ENCODE assay signal across 7 mouse cellular contexts in the genomic region with DNA sequence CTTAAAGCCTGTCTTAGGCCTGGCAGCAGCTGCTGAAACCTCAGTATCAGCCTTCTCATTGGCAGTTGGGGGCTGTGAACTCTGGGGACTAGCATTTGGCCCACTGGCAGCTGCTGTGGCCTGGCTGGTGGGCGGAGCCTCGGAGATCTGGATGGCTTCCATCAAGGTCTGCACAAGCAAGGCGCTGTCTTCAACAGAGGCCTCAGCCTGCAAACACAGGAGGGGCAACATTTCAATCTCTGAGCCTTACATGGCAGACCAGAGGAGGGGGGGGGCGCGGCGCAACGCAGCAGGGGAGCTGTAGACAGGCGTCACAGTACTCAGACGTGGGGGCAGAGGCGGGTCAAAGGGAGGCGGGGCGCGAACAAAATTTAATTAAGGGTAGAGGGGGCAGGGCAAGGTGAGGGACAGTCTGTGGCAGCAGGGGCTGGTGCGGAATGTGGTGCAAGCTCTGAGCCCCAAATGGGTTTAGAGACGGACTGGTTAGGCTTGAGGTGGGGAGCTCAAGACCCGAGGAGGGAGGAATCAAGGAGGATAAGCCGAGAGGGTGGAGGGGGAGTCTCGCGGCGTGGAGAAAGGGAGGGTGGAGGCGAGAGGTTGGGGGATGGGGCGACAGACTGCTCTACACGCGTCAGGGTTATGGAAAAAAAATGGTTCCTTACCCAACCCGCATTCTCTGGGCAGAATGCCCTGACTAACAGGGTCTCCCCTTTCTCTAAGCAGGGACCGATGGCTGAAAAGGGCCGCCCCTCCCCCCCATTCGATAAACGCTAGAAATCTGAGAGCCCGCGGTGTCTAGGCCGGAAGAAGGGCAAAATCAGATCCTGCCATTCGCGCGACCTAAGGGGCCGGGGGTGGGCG. TPM values are rescaled to one million over a fixed set of nuclear protein-coding genes. Genes with fewer than 3 reads are reported as not detected.
DNase-seq lines count a peak whose midpoint lies in the region; ATAC-seq and TF ChIP-seq lines count a peak whose summit lies in the region.

No protein-coding gene starts in this region.

- peak overlapping the region; percentile 89 for H3K27ac ChIP-seq in forebrain, embryonic 13.5 days
- H3K27ac ChIP-seq in layer of hippocampus, adult 2 months, result peak overlapping the region; percentile 93
- peak overlapping the region; percentile 82 for H3K27ac ChIP-seq in lung, embryonic 16.5 days (ENCODE audit: low read length)

- 11% methylated on average over 36 of the region's 37 CpGs for WGBS in forebrain, embryonic 13.5 days
- 18% methylated on average over 36 of the region's 37 CpGs for WGBS in lung, embryonic 16.5 days

- H3K4me3 ChIP-seq in forebrain, embryonic 13.5 days, result peak overlapping the region; percentile 59
- H3K4me3 ChIP-seq in layer of hippocampus, adult 2 months, result peak overlapping the region; percentile 78
- peak overlapping the region; percentile 67 for H3K4me3 ChIP-seq in lung, embryonic 16.5 days (ENCODE audit: low read length)

- H3K9me3 ChIP-seq in forebrain, embryonic 13.5 days (replicated peaks), result no peaks in the 10 kb centered on the region
- H3K9me3 ChIP-seq in lung, embryonic 16.5 days (ENCODE audit: control insufficient read depth, low read length), result no peaks in the 10 kb centered on the region

- ATAC-seq in forebrain, embryonic 13.5 days, result peak; percentile 50
- peak; percentile 44 for ATAC-seq in lung, embryonic 16.5 days (ENCODE audit: low read depth)

- peaks cover 30% of the 10 kb centered on the region for H3K4me1 ChIP-seq in forebrain, embryonic 13.5 days
- peaks cover 5% of the 10 kb centered on the region; the same call in 1 of the 2 replicates for H3K4me1 ChIP-seq in lung, embryonic 16.5 days (replicated peaks; ENCODE audit: control insufficient read depth, insufficient read depth, low read length)

- peak; percentile 74 for DNase-seq in Muller cell, postnatal 12 days (ENCODE audit: inconsistent ontology term)
- peak; percentile 75 for DNase-seq in brain, adult 2 months (ENCODE audit: low read depth, low spot score)
- DNase-seq in heart, postnatal 25 days (ENCODE audit: low spot score), result peak; percentile 26
- peak; percentile 40 to 64 for DNase-seq in layer of hippocampus, adult 2 months (ENCODE audit: low spot score in 2 of 2)
- peak; percentile 80 for DNase-seq in retina, embryonic 14.5 days (ENCODE audit: low spot score)

- H3K9ac ChIP-seq in forebrain, embryonic 13.5 days, result peak overlapping the region; percentile 84
- H3K9ac ChIP-seq in lung, embryonic 16.5 days (ENCODE audit: low read length), result peak overlapping the region; percentile 79

- H3K36me3 ChIP-seq in forebrain, embryonic 13.5 days (ENCODE audit: poor library complexity, severe bottlenecking), result peaks cover 46% of the 10 kb centered on the region
- peaks cover 32% of the 10 kb centered on the region for H3K36me3 ChIP-seq in lung, embryonic 16.5 days (ENCODE audit: control insufficient read depth, insufficient read depth, low read length)

- no peaks in the 10 kb centered on the region for H3K27me3 ChIP-seq in forebrain, embryonic 13.5 days
- H3K27me3 ChIP-seq in lung, embryonic 16.5 days (ENCODE audit: control insufficient read depth, insufficient read depth, low read depth, low read length), result no peaks in the 10 kb centered on the region

- TF ChIP-seq CTCF in layer of hippocampus, adult 2 months (conservative IDR thresholded peaks at IDR 0.05), result no peak

- peak overlapping the region; percentile 61 for H3K4me2 ChIP-seq in forebrain, embryonic 13.5 days
- peak overlapping the region; percentile 56 for H3K4me2 ChIP-seq in lung, embryonic 16.5 days (ENCODE audit: low read depth, low read length)

- intact Hi-C loops in heart, postnatal 25 days (cut with DNase I), result loop anchor here (5.0 kb wide), 1 partner anchor 168 kb away; no protein-coding TSS in a partner anchor

RNA-seq across cellular contexts. Expression of a gene that starts 1.4 kb away (rescaled TPM):
- polyA plus RNA-seq in forebrain, embryonic 13.5 days (2015; fragmentation: Nextera tagmentation; extraction: Ambion mirVana), result 844 and 938 TPM in 2 replicates
- 100 to 1,000 TPM in 1 of 2 experiments, 10 to 100 TPM in 1; 96.9 to 102 TPM for total RNA-seq in heart, postnatal 25 days (2021)
- 100 to 1,000 TPM; 531 to 547 TPM for total RNA-seq in layer of hippocampus, adult 2 months (2021)
- 549 and 589 TPM in 2 replicates for polyA plus RNA-seq in lung, embryonic 16.5 days (2015; fragmentation: Nextera tagmentation; extraction: Ambion mirVana)

Comparison
In these comparisons a context has a peak if more than half of its experiments do, and no peak if none do; other contexts are left out.
1. Peak in every context shown above with its lines: DNase-seq, ATAC-seq, H3K4me3 ChIP-seq and H3K27ac ChIP-seq.
2. DNase-seq: peak in every context shown above with its lines; median percentile 80 in retina, embryonic 14.5 days; 75 in brain, adult 2 months; 74 in Muller cell, postnatal 12 days; 52 in layer of hippocampus, adult 2 months; 26 in heart, postnatal 25 days.
3. RNA of a gene that starts 1.4 kb away (total RNA-seq): 531 to 547 TPM in layer of hippocampus, adult 2 months; 96.9 to 102 TPM in heart, postnatal 25 days; every median in the first group is over 4 times any median in the second.